Mouse (Mus musculus): ENCODE measurements around the gene Brd3.
A peak's percentile ranks its signal among the peaks of the same experiment; 100 is the strongest.

Brd3 gene

DNA sequence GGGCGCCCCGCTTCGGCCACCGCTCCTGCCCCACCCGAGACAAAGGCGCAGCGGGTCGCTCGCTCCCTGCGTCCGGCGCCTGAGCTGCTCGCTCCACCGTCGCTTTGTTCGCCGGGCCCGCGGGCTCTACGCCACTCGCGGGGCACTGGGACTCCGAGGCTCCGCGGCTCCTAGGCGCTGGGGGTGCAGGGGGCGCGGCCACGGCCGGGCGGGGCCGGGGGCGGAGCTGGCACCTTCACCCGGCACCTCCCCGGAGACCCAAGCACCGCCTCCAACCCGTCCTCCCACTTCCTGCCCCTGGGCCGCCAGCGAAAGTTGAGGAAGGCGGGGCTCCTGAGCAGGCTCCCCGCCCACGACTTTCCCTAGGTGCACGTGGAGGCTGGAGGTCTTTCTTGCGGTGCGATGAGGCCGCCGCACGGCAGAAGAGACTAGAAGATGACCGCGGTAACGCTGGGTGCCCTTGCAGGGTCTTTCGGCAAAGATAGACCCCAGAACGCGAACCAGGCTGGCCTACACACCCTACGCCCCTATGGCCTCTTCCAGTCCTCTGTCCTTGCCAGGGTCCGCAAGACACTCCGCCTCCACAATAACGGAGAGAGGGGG is 80.5 kb downstream of the Brd3 start, which contains the start of gene Vav2:
TSS of gene Vav2 (minus strand) at position 179 of the 603 bp plus-strand sequence.
- peak; percentile 92 for DNase-seq (ENCODE audit: low spot score in 2 of 2)

GRCm38 (mm10) chr2:27426406-27426854 is 81.0 kb downstream of the Brd3 start:
- no peak for DNase-seq (ENCODE audit: low spot score in 2 of 2)

DNA sequence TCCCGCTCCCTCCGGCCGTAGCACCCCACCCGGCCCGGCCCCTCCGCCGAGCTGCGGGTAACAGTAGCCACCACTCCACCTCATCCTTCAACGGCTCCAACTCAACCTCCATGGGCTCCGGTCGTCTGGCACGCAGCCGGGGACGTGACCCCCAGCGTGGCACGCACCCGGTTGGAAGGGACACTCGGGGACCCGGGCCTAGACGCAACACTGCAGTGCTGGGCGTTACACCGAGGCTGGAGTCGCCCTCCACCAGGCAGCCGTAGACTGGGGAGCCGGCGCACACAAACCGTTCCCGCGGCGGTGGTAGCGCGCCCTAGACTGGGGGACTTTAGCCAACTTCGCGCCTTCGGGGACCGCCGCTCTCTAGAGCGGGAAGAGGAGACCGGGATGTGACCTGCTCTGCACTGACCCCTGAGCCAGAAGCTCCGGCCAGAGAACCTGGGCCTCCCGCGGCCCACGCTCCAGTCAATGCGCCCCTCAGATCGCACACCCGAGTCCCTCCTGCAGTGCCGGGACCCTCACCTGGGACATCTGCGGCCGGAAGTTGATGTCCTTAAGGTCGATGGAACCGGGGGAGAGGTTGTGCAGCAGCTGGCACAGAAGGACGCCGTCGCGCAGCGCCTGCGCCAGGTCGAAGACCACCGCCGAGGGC is 81.6 kb downstream of the Brd3 start:
- DNase-seq (ENCODE audit: low spot score in 2 of 2) = peak in 1 of 2 experiments; percentile 47

DNA sequence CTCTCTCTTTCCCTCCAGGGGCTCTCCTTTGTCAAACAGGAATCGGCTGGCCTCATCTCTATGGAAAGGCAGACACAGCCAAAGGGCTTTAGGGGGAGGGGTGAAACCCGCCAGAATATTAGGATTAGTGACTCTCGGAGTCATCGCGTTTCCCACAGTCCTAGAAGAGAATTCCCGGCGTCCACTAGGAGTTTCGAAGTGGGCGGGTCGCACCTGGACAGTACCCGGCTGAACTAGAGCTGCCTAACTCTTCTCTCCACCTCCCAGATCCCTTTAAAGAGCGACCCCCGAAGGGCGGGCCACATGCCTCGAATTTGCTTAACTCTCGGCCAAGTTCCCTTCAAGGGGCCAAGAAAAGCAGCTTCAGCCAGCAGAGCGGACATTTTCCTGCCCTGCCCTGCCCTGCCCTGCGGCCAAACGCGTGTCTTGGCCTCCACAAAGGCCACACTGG is 82.3 kb downstream of the Brd3 start:
- no peak for DNase-seq (ENCODE audit: low spot score in 2 of 2)

- DNase-seq (ENCODE audit: low spot score in 2 of 2) = no peak
Measured at GRCm38 (mm10) chr2:27423596-27423995, 83.9 kb downstream of the Brd3 start.

GRCm38 (mm10) chr2:27421293-27422068 is 86.0 kb downstream of the Brd3 start:
- DNase-seq (ENCODE audit: low spot score in 2 of 2) = peak; percentile 81

DNA sequence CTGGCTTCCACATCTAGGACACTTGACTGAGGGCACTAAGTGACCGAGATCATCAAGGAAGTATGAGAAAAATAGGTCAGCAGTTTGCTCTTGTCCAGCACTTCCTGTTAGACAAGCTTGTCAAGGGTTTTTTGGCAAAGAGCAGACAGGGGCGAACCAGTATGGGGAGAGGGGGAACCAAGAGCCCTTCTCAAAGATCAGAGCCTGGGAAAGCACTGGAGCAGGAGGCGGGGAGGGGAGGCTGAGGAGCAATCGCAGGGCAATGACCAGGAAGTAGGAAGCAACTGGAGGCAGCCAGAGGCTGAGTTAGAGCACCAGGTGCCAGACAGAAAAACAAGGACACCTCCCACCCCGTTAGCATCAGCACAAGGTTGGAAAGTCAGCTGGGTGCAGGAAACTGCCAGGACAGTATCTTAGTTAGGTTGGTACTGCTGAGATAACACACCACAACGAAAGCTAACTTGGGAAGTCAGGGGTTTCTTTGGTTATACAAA is 88.8 kb downstream of the Brd3 start:
- DNase-seq (ENCODE audit: low spot score in 2 of 2) = no peak

- no peak for DNase-seq (ENCODE audit: low spot score in 2 of 2)
Measured at GRCm38 (mm10) chr2:27417648-27418153, 89.8 kb downstream of the Brd3 start.

DNA sequence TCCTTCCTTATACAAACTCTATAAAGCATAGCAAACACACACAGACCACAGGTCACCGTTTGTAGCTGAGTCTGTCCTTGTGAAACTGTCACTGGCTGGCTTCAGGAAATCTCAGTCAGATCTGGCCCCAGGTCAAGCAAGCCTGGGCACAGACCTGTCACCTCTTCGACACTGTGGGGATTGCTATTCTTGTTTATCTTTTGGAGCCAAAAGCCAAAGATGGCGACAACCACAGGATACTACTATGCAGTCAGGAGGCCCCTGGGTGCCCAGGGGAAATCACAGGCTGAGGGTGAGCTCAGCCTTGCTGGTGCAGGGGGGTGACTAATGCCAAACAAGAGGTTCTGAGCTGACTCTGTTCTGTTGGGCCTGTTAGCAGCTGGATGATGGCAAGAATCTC is 91.0 kb downstream of the Brd3 start:
- no peak for DNase-seq (ENCODE audit: low spot score in 2 of 2)

- DNase-seq (ENCODE audit: low spot score in 2 of 2) = no peak
Measured at GRCm38 (mm10) chr2:27415060-27415783, 92.2 kb downstream of the Brd3 start.

- DNase-seq (ENCODE audit: low spot score in 2 of 2) = peak; percentile 55 to 64
Measured at GRCm38 (mm10) chr2:27413936-27414657, 93.4 kb downstream of the Brd3 start.

DNA sequence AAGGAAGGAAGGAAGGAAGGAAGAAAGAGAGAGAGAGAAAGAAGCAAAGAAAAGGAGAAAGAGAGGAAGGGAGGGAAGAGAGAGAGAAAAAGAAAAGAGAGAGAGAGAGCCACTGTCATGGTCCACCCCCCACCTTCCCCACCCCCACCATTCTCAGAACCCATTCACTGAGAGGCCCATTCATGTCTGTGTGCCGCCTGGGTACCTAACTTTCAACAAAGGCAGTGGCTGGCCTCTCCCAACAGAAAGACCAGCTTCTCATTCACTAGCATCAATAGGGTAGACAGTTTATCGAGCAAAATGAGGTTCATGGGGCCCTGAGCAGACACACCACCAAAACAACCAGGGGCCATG is 93.9 kb downstream of the Brd3 start:
- DNase-seq (ENCODE audit: low spot score in 2 of 2) = no peak

DNA sequence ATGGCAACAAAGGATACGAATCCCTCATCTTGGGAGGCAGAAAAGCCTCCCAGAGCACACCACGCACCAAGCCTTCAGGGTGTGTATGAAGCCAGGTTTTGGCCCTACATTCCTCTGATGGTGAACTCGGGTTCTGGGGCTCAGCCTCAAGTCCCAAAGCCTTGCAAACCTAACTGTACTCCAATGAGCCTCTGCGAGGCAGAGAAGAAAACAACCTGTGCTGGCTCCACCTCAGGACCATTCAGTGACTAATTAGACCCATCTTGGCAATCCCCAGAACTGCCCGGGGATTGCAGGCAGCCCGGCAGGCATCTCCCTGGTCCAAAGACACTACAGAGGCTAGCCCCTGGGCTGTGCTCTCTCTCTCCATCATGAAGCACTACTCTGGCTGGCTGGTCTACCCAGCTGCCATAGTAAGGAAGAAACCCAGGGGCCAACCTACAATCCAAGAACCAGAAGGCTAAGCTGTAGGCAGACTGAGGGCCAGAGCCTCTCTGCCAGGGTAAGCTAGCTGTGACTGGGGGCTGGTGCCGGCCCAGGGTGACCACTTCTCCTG is 95.1 kb downstream of the Brd3 start:
- DNase-seq (ENCODE audit: low spot score in 2 of 2) = no peak

GRCm38 (mm10) chr2:27411688-27412174 is 95.7 kb downstream of the Brd3 start:
- no peak for DNase-seq (ENCODE audit: low spot score in 2 of 2)

DNA sequence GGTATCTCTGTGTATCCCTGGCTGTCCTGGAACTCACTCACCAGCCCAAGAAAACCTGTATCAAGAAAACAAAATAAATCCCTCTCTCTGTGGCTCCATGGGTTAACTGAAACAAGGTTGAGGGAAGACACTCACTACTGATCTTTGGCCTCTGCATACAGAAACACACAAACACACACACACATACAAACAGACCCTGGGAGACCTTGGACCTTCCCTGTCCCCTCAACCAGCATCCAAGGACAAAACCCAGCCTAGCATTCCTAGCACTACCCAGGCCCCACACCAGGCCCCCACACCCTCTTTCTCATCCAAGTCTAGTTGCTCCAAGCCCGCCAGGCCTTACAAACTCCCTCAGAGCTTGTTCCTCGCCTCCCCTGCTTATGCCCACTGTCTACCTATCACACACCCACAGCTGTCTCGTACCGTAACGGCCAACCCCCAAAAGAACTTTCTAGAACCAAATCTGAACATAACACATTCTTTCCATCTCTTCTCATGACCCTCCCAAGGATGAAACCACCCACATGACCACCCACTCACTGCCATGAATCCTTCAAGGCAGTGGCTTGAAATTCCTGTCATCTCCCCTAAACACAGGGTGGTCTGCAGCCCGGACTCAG is 96.8 kb downstream of the Brd3 start:
- no peak for DNase-seq (ENCODE audit: low spot score in 2 of 2)

- no peak for DNase-seq (ENCODE audit: low spot score in 2 of 2)
Measured at GRCm38 (mm10) chr2:27408194-27408593, 99.3 kb downstream of the Brd3 start.

DNA sequence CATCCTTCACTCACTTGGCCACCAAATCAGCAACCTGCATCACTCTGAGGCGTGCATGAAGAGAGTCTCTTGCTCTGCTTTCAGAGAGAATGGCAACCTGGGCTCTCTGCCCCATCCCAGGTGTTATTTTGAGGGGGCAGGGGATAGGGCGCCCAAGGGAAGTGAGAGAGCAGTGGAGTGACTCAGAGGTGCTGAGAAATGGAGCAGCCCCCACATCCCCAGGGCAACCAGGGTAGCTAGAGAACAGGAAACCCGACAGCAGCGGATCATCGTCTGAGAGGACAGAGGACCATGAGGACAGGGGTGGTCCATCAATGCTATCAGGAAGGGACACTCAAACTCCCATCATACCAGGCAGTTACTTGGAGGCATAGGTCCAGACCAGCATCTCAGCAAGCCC is 100.5 kb downstream of the Brd3 start:
- no peak for DNase-seq (ENCODE audit: low spot score in 2 of 2)

- no peak for DNase-seq (ENCODE audit: low spot score in 2 of 2)
Measured at GRCm38 (mm10) chr2:27405094-27405884, 102.2 kb downstream of the Brd3 start.

- no peak for DNase-seq (ENCODE audit: low spot score in 2 of 2)
Measured at GRCm38 (mm10) chr2:27404375-27405093, 102.9 kb downstream of the Brd3 start.

Data from right cerebral cortex, postnatal 10 days (tissue).